Mouse (Mus musculus): ENCODE results near the gene Runx3.

DNA sequence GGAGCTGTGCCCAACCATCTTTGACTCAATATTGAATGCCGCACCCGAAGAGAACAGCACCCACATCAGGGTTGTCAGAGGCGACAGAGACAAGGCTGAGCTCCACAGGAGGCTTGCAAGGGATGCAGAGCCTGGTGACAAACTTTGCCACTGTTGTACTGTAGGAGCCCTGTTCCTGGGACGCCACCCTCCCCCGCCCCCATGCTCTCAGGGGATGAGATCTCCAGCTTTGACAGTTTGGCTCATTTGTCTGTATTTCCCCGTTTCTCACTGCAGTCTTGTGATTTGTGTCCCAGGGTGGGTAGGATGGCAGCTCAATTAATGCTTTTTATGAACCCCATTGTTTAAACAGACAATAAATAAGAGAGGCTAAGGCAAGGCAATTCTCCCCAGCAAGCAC, 14.9 kb downstream of the Runx3 start:
- TF ChIP-seq POLR2A (IDR thresholded peaks at IDR 0.05; ENCODE audit: insufficient read depth, low read depth, low read length) = no peak
- no peak for TF ChIP-seq CTCF (IDR thresholded peaks at IDR 0.05; ENCODE audit: insufficient read depth, low read depth, low read length)

Data from olfactory bulb, adult 2 months (tissue).